Mouse (Mus musculus): ENCODE measurements around the gene Csnk1e. TPM values are rescaled to one million over a fixed set of nuclear protein-coding genes. Genes with fewer than 3 reads are reported as not detected.

The Csnk1e gene
- total RNA-seq, 2 experiments from 2014 or later: 181 to 198 TPM

GRCm38 (mm10) chr15:79429994-79430393 is 25.4 kb downstream of the Csnk1e start:
- intact Hi-C loops (cut with DNase I): no loop called here
- DNase-seq (ENCODE audit: extremely low spot score in 1 of 2, low spot score in 2 of 2): no peak

DNA sequence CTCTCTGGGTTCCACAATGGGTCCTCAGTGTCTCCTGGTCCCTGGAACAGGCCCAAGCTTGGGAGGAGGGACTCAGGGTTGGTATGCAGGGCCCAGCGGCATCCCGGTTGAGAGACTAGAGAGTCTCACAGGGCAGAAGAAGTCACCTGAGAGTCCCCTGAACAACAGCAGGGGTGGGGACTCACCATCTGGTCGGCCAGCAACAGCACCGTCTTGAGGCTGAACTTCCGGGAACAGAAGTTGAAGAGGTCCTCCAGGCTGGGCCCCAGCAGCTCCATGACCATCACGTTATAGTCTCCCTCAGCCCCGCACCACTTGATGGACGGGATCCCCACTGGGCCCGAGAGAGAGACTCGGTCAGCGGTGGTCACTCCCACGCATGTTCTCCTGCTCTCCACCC is 25.8 kb downstream of the Csnk1e start:
- intact Hi-C loops (cut with DNase I): no loop called here
- no peak for DNase-seq (ENCODE audit: extremely low spot score in 1 of 2, low spot score in 2 of 2)

- no peak for DNase-seq (ENCODE audit: extremely low spot score in 1 of 2, low spot score in 2 of 2)
- intact Hi-C loops (cut with DNase I): no loop called here
Observed at GRCm38 (mm10) chr15:79428616-79429015, 26.8 kb downstream of the Csnk1e start.

DNA sequence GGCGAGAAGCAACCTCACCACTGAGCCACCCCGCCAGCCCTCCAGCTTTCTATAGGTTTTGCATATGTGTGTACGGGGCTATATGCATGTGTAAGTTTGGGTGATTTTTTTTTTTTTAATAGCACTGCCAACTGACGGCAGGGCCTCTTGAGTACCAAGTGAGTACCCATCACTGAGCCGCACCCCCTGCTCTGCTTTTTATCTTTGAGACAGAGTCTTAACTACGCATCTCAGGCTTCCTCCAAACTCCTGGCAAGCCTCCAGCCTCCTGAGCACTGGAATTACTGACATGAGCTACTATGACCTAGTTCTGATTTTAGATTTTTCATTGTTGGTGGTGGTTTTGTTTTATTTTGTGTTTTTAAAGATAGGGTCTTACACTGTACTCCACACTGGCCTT is 27.9 kb downstream of the Csnk1e start:
- intact Hi-C loops (cut with DNase I): no loop called here
- peak in 1 of 2 experiments; percentile 69 for DNase-seq (ENCODE audit: extremely low spot score in 1 of 2, low spot score in 2 of 2)

DNA sequence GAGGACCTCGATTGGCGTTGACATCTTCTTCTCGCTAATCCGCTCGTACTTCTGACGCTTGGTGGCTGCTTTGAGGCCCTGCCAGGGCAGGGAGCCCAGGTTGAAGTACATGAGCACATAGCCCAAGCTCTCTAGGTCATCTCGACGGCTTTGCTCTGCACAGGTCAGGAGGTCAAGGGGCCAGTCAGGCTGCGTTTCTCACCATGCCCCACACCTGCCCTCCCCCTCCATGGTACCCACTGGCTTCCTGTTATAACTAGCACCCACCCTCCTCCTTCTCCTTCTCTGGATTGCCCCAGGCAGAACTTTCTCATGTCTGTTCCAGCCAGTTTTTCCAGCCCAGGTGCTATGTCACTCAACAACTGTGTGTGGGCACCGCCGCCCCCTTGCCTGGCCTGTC is 29.9 kb downstream of the Csnk1e start:
- no peak for DNase-seq (ENCODE audit: extremely low spot score in 1 of 2, low spot score in 2 of 2)
- intact Hi-C loops (cut with DNase I): no loop called here

DNA sequence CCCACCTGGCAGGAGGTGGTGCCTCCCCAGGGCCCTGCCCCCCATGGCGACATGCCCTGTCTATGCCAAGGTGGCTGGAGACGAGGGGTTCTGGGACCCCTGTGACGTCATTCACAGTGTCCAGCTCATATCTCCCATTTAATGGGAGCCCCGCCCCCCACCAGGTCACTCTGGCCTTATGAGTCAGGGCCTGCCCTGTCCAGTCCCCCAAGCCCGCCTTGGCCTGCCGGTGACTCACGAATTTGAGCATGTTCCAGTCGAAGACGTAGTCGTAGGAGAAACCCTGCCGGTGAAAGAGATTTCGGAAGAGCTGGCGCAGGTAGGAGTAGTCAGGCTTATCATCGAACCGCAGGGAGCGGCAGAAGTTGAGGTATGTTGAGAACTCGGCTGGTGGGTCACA is 30.8 kb downstream of the Csnk1e start:
- intact Hi-C loops (cut with DNase I): no loop called here
- no peak for DNase-seq (ENCODE audit: extremely low spot score in 1 of 2, low spot score in 2 of 2)

DNA sequence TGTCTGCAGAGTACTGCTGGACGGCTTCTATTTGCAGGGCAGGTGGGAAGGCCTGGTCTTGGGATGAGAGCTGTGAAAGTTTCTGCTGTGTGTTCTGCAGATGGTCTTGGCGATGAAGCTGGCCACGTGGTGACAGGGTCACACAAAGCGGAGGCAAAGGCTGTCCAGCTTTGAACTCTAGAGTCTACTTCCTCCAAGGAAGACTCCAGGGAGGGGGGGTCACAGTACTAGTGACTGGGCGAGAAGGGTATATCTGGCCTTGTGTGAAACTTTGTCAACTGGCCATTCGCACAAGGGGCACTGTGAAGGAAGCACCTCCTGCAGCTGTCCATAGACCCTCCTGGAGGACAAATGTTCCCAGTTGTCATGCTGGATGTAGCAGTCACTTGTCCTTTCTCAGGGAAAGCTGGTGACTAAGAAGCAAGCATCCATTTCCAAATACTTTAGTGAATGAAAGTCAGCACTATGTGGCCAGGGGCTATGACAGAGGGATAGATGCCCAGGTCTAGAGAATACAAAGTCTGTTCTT is 32.6 kb downstream of the Csnk1e start:
- intact Hi-C loops (cut with DNase I): no loop called here
- DNase-seq (ENCODE audit: extremely low spot score in 1 of 2, low spot score in 2 of 2): peak in 1 of 2 experiments; percentile 34

- peak in 1 of 2 experiments; percentile 24 for DNase-seq (ENCODE audit: extremely low spot score in 1 of 2, low spot score in 2 of 2)
- intact Hi-C loops (cut with DNase I): no loop called here
Observed at GRCm38 (mm10) chr15:79418677-79419076, 36.7 kb downstream of the Csnk1e start.

DNA sequence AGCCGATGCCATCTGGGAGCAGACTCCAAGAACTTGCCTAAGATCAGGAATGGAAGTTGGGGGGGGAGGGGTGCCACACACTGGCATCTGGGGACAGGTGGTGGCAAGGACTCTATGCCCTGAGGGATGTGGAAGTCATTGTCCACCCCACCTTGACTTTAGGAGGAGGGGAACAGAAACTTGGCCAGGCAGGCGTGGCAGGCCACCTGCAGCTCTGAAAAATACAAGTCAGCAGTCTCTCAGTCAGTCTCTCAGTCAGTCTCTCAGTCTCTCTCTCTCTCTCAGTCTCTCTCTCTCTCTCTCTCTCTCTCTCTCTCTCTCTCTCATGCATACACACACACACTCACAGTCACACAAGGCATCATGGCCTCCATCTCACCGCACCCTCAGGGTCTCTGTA is 37.1 kb downstream of the Csnk1e start:
- intact Hi-C loops (cut with DNase I): no loop called here
- DNase-seq (ENCODE audit: extremely low spot score in 1 of 2, low spot score in 2 of 2): peak in 1 of 2 experiments; percentile 23

GRCm38 (mm10) chr15:79417379-79417778 is 38.0 kb downstream of the Csnk1e start:
- intact Hi-C loops (cut with DNase I): no loop called here
- no peak for DNase-seq (ENCODE audit: extremely low spot score in 1 of 2, low spot score in 2 of 2)

- DNase-seq (ENCODE audit: extremely low spot score in 1 of 2, low spot score in 2 of 2): no peak
- intact Hi-C loops (cut with DNase I): no loop called here
Observed at GRCm38 (mm10) chr15:79416460-79417085, 38.8 kb downstream of the Csnk1e start.

DNA sequence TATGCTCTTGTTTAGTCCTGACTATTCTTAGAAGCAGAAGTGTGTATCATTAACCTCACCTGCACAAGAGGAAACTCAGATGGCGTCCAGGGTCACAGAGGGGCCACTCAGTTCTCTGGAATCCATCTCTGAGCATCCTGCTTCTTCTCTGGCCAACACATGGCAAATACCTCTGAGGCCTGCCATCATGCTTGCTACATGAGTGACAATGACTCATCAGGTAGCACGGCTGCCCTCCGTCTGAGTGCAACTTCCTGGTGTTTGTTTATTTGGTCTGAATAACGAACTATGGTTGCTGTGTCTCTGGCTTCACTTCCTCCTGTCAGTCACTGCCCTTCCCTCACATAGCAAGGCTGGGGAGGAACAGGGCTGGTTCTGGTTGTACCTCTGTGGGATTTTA is 40.9 kb downstream of the Csnk1e start:
- intact Hi-C loops (cut with DNase I): no loop called here
- DNase-seq (ENCODE audit: extremely low spot score in 1 of 2, low spot score in 2 of 2): peak in 1 of 2 experiments; percentile 24

DNA sequence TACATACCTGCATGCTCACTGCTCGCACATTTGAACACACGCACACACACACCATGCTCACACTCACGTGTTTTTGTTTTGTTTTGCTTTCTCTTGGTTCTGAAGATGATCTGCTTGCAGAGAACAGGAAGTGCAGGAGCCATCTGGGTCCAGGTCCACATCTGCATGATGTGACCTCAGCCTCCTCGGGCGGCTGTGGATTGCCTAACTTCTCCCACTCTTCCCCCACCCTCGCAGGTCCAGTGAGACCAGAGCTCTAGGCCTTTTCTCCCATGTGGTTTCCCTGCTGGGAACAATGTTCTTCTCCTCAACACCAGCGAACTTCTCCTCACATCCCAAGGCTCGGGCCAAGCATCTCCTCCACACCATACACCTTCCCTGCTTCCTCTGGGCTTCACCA is 41.6 kb downstream of the Csnk1e start:
- intact Hi-C loops (cut with DNase I): no loop called here
- DNase-seq (ENCODE audit: extremely low spot score in 1 of 2, low spot score in 2 of 2): peak in 1 of 2 experiments; percentile 55

DNA sequence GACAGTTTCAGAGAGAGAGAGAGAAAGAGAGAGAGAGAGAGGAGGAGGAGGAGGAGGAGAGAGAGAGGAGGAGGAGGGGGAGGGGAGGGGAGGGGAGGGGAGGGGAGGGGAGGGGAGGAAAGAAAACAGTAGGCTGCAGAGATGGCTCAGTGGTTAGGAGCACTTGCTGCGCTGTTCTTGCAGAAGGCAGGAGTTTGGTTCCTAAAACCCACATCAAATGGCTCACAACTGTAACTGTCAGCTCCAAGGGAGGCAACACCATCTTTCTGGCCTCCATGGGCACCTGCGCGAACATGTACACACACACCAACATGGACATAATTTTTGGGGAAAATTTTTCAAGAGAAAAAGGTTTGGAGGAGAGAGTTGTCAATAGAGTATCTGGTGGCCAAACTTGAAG is 42.2 kb downstream of the Csnk1e start:
- intact Hi-C loops (cut with DNase I): no loop called here
- no peak for DNase-seq (ENCODE audit: extremely low spot score in 1 of 2, low spot score in 2 of 2)

GRCm38 (mm10) chr15:79411363-79412065 is 43.9 kb downstream of the Csnk1e start:
- intact Hi-C loops (cut with DNase I): no loop called here
- DNase-seq (ENCODE audit: extremely low spot score in 1 of 2, low spot score in 2 of 2): peak in 1 of 2 experiments; percentile 19

GRCm38 (mm10) chr15:79409077-79409573 is 46.2 kb downstream of the Csnk1e start:
- intact Hi-C loops (cut with DNase I): no loop called here
- DNase-seq (ENCODE audit: extremely low spot score in 1 of 2, low spot score in 2 of 2): peak in 1 of 2 experiments; percentile 58

GRCm38 (mm10) chr15:79406564-79406963 is 48.8 kb downstream of the Csnk1e start:
- no peak for DNase-seq (ENCODE audit: extremely low spot score in 1 of 2, low spot score in 2 of 2)
- intact Hi-C loops (cut with DNase I): no loop called here

DNA sequence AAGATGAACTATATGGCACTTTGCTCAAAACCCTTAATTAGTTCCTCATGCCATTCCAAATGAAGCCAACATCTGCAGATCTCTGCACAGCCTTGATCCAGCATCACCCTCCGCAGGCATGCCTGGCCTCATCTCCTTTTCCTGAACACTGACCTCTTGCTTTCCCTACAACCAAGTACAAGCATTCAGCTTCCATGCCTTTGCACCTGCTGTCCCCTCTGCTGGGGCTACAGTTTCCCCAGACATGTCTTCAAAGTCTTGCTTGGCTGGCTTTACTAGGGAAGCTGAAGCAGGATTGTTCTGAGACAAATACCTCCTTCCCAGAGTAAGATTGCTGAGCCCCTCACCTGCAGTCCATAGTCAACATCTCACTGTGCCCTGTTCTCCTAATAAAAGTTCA is 51.1 kb downstream of the Csnk1e start:
- intact Hi-C loops (cut with DNase I): loop anchor here (5.0 kb wide), 1 partner anchor 38 kb away; no protein-coding TSS in a partner anchor
- no peak for DNase-seq (ENCODE audit: extremely low spot score in 1 of 2, low spot score in 2 of 2)

- DNase-seq (ENCODE audit: extremely low spot score in 1 of 2, low spot score in 2 of 2): no peak
- intact Hi-C loops (cut with DNase I): loop anchor here (5.0 kb wide), 1 partner anchor 39 kb away; no protein-coding TSS in a partner anchor
Observed at GRCm38 (mm10) chr15:79403763-79404210, 51.6 kb downstream of the Csnk1e start.
